Mouse (Mus musculus): Measurements from ENCODE around the gene Polr2h. TPM values are rescaled to one million over a fixed set of nuclear protein-coding genes. Genes with fewer than 3 reads are reported as not detected.

Polr2h gene
- polyA plus RNA-seq, 1 experiment from 2014 or later: 84.9 TPM

- H3K27me3 ChIP-seq (ENCODE audit: control insufficient read depth, insufficient read depth, low read length): no peaks in the 10 kb centered on the region
- H3K27ac ChIP-seq (ENCODE audit: low read length): no peak overlapping the region
- no peak overlapping the region for H3K4me2 ChIP-seq (ENCODE audit: low read depth, low read length)
- 39% methylated on average over 4 of the region's 4 CpGs for WGBS
- no peaks in the 10 kb centered on the region for H3K9me3 ChIP-seq (replicated peaks; ENCODE audit: control insufficient read depth, low read length)
- H3K36me3 ChIP-seq (ENCODE audit: control insufficient read depth, insufficient read depth, low read length): no peaks in the 10 kb centered on the region
- no peak overlapping the region for H3K9ac ChIP-seq (ENCODE audit: low read length)
- no peak for ATAC-seq (ENCODE audit: insufficient read depth, low FRiP score)
- no peak overlapping the region for H3K4me3 ChIP-seq (replicated peaks; ENCODE audit: low read length)
- peaks cover 4% of the 10 kb centered on the region; the same call in 1 of the 2 replicates for H3K4me1 ChIP-seq (ENCODE audit: control insufficient read depth, insufficient read depth, low read length)
Observed at GRCm38 (mm10) chr16:20723247-20723646, 5.8 kb downstream of the Polr2h start.

GRCm38 (mm10) chr16:20724338-20724748, 6.9 kb downstream of the Polr2h start:
- ATAC-seq (ENCODE audit: insufficient read depth, low FRiP score): peak; percentile 82
- H3K4me2 ChIP-seq (ENCODE audit: low read depth, low read length): no peak overlapping the region
- H3K27ac ChIP-seq (ENCODE audit: low read length): no peak overlapping the region
- no peaks in the 10 kb centered on the region for H3K4me1 ChIP-seq (ENCODE audit: control insufficient read depth, insufficient read depth, low read length)
- H3K9me3 ChIP-seq (replicated peaks; ENCODE audit: control insufficient read depth, low read length): no peaks in the 10 kb centered on the region
- no peaks in the 10 kb centered on the region for H3K27me3 ChIP-seq (ENCODE audit: control insufficient read depth, insufficient read depth, low read length)
- H3K36me3 ChIP-seq (ENCODE audit: control insufficient read depth, insufficient read depth, low read length): no peaks in the 10 kb centered on the region
- 28% methylated on average over 5 of the region's 5 CpGs for WGBS
- H3K4me3 ChIP-seq (replicated peaks; ENCODE audit: low read length): no peak overlapping the region
- no peak overlapping the region for H3K9ac ChIP-seq (ENCODE audit: low read length)

GRCm38 (mm10) chr16:20725321-20725720, 7.9 kb downstream of the Polr2h start:
- Histone ChIP-seq H3K36me3 (ENCODE audit: control insufficient read depth, insufficient read depth, low read length) (no peaks in the 10 kb centered on the region), H3K9ac (ENCODE audit: low read length) (no peak overlapping the region), H3K4me1 (ENCODE audit: control insufficient read depth, insufficient read depth, low read length) (0 out of 2 replicates have a peak, but pooled peaks cover 3% of the 10 kb centered on the region), H3K27me3 (ENCODE audit: control insufficient read depth, insufficient read depth, low read length) (no peaks in the 10 kb centered on the region), H3K4me2 (ENCODE audit: low read depth, low read length) (no peak overlapping the region), H3K9me3 (replicated peaks; ENCODE audit: control insufficient read depth, low read length) (no peaks in the 10 kb centered on the region), H3K27ac (ENCODE audit: low read length) (no peak overlapping the region), H3K4me3 (replicated peaks; ENCODE audit: low read length) (no peak overlapping the region)
- no peak for ATAC-seq (ENCODE audit: insufficient read depth, low FRiP score)
- WGBS: 81% methylated on average over 7 of the region's 7 CpGs

GRCm38 (mm10) chr16:20725750-20726149, 8.3 kb downstream of the Polr2h start:
- H3K27me3 ChIP-seq (ENCODE audit: control insufficient read depth, insufficient read depth, low read length): no peaks in the 10 kb centered on the region
- no peak for ATAC-seq (ENCODE audit: insufficient read depth, low FRiP score)
- no peak overlapping the region for H3K4me3 ChIP-seq (replicated peaks; ENCODE audit: low read length)
- WGBS: 85% methylated on average over 4 of the region's 4 CpGs
- no peak overlapping the region for H3K9ac ChIP-seq (ENCODE audit: low read length)
- H3K4me1 ChIP-seq (ENCODE audit: control insufficient read depth, insufficient read depth, low read length): 0 out of 2 replicates have a peak, but pooled peaks cover 4% of the 10 kb centered on the region
- no peaks in the 10 kb centered on the region for H3K9me3 ChIP-seq (replicated peaks; ENCODE audit: control insufficient read depth, low read length)
- H3K36me3 ChIP-seq (ENCODE audit: control insufficient read depth, insufficient read depth, low read length): no peaks in the 10 kb centered on the region
- no peak overlapping the region for H3K27ac ChIP-seq (ENCODE audit: low read length)
- H3K4me2 ChIP-seq (ENCODE audit: low read depth, low read length): no peak overlapping the region

GRCm38 (mm10) chr16:20726384-20726783, 8.9 kb downstream of the Polr2h start:
- H3K27me3 ChIP-seq (ENCODE audit: control insufficient read depth, insufficient read depth, low read length): no peaks in the 10 kb centered on the region
- 56% methylated on average over 1 of the region's 1 CpGs for WGBS

GRCm38 (mm10) chr16:20730293-20730711, 12.8 kb downstream of the Polr2h start:
- Histone ChIP-seq H3K36me3 (ENCODE audit: control insufficient read depth, insufficient read depth, low read length) (no peaks in the 10 kb centered on the region), H3K27ac (ENCODE audit: low read length) (no peak overlapping the region), H3K9ac (ENCODE audit: low read length) (no peak overlapping the region), H3K4me1 (ENCODE audit: control insufficient read depth, insufficient read depth, low read length) (peaks cover 16% of the 10 kb centered on the region), H3K4me3 (replicated peaks; ENCODE audit: low read length) (no peak overlapping the region), H3K9me3 (replicated peaks; ENCODE audit: control insufficient read depth, low read length) (no peaks in the 10 kb centered on the region), H3K4me2 (ENCODE audit: low read depth, low read length) (no peak overlapping the region), H3K27me3 (ENCODE audit: control insufficient read depth, insufficient read depth, low read length) (peaks cover 14% of the 10 kb centered on the region)
- 33% methylated on average over 5 of the region's 5 CpGs for WGBS
- ATAC-seq (ENCODE audit: insufficient read depth, low FRiP score): no peak

More at GRCm38 (mm10) chr16:20726384-20726783, 8.9 kb downstream of the Polr2h start:
- ATAC-seq (ENCODE audit: insufficient read depth, low FRiP score): no peak
- no peak overlapping the region for H3K4me3 ChIP-seq (replicated peaks; ENCODE audit: low read length)
- no peak overlapping the region for H3K27ac ChIP-seq (ENCODE audit: low read length)
- no peak overlapping the region for H3K9ac ChIP-seq (ENCODE audit: low read length)
- no peaks in the 10 kb centered on the region for H3K9me3 ChIP-seq (replicated peaks; ENCODE audit: control insufficient read depth, low read length)
- H3K4me1 ChIP-seq (ENCODE audit: control insufficient read depth, insufficient read depth, low read length): 0 out of 2 replicates have a peak, but pooled peaks cover 4% of the 10 kb centered on the region
- H3K4me2 ChIP-seq (ENCODE audit: low read depth, low read length): no peak overlapping the region
- H3K36me3 ChIP-seq (ENCODE audit: control insufficient read depth, insufficient read depth, low read length): no peaks in the 10 kb centered on the region

- Histone ChIP-seq H3K4me1 (ENCODE audit: control insufficient read depth, insufficient read depth, low read length) (peaks cover 16% of the 10 kb centered on the region), H3K9ac (ENCODE audit: low read length) (no peak overlapping the region), H3K9me3 (replicated peaks; ENCODE audit: control insufficient read depth, low read length) (no peaks in the 10 kb centered on the region), H3K27me3 (ENCODE audit: control insufficient read depth, insufficient read depth, low read length) (peaks cover 14% of the 10 kb centered on the region), H3K4me2 (ENCODE audit: low read depth, low read length) (no peak overlapping the region), H3K27ac (ENCODE audit: low read length) (no peak overlapping the region), H3K4me3 (replicated peaks; ENCODE audit: low read length) (no peak overlapping the region), H3K36me3 (ENCODE audit: control insufficient read depth, insufficient read depth, low read length) (no peaks in the 10 kb centered on the region)
- ATAC-seq (ENCODE audit: insufficient read depth, low FRiP score): no peak
- WGBS: 67% methylated on average over 5 of the region's 5 CpGs
Observed at GRCm38 (mm10) chr16:20731688-20732087, 14.2 kb downstream of the Polr2h start.

- Histone ChIP-seq H3K9ac (ENCODE audit: low read length) (peak overlapping the region; percentile 87), H3K4me1 (ENCODE audit: control insufficient read depth, insufficient read depth, low read length) (peaks cover 16% of the 10 kb centered on the region), H3K4me2 (ENCODE audit: low read depth, low read length) (peak overlapping the region; percentile 100), H3K27ac (ENCODE audit: low read length) (peak overlapping the region; percentile 67), H3K36me3 (ENCODE audit: control insufficient read depth, insufficient read depth, low read length) (no peaks in the 10 kb centered on the region), H3K4me3 (replicated peaks; ENCODE audit: low read length) (peak overlapping the region; percentile 70), H3K27me3 (ENCODE audit: control insufficient read depth, insufficient read depth, low read length) (peaks cover 14% of the 10 kb centered on the region), H3K9me3 (replicated peaks; ENCODE audit: control insufficient read depth, low read length) (no peaks in the 10 kb centered on the region)
- peak; percentile 38; the same call in 1 of the 2 replicates for ATAC-seq (ENCODE audit: insufficient read depth, low FRiP score)
- 2% methylated on average over 22 of the region's 30 CpGs for WGBS
Observed at GRCm38 (mm10) chr16:20732251-20732924, 14.9 kb downstream of the Polr2h start.

- Histone ChIP-seq H3K9ac (ENCODE audit: low read length) (peak within 1 kb of the TSS; percentile 87), H3K27me3 (ENCODE audit: control insufficient read depth, insufficient read depth, low read length) (peaks cover 14% of the 10 kb centered on the region), H3K4me3 (replicated peaks; ENCODE audit: low read length) (peak within 1 kb of the TSS; percentile 70), H3K4me1 (ENCODE audit: control insufficient read depth, insufficient read depth, low read length) (peaks cover 16% of the 10 kb centered on the region), H3K27ac (ENCODE audit: low read length) (peak within 1 kb of the TSS; percentile 67), H3K4me2 (ENCODE audit: low read depth, low read length) (peak within 1 kb of the TSS; percentile 100), H3K36me3 (ENCODE audit: control insufficient read depth, insufficient read depth, low read length) (no peaks in the 10 kb centered on the region), H3K9me3 (replicated peaks; ENCODE audit: control insufficient read depth, low read length) (no peaks in the 10 kb centered on the region)
- under 1% methylated on average over 56 of the region's 70 CpGs for WGBS
- peak; percentile 87; the same call in 1 of the 2 replicates for ATAC-seq (ENCODE audit: insufficient read depth, low FRiP score)
Observed at GRCm38 (mm10) chr16:20732925-20733730, 15.7 kb downstream of the Polr2h start, which contains the start of gene Chrd. Gene Chrd (plus strand): TSS chr16:20733127.
